Mouse (Mus musculus) G1E (cell line): Measurements from ENCODE around the gene Cdh6. TPM values are rescaled to one million over a fixed set of nuclear protein-coding genes. Genes with fewer than 3 reads are reported as not detected.

Source experiments
- ATAC-seq: 2 replicates; pipeline ENCODE4 v1.8.0; 2016; ENCODE audit warnings: mild to moderate bottlenecking; ENCODE audit not compliant: insufficient number of reproducible peaks, poor library complexity, low FRiP score, severe bottlenecking; ENCODE audit errors: extremely low read depth
- DNase-seq: peaks from one replicate; pipeline ENCODE4 v3.0.0; 2012; ENCODE audit warnings: low spot score
- H3K27me3 ChIP-seq: 2 replicates; pipeline ENCODE4 v1.6.1; 2012; ENCODE audit warnings: mild to moderate bottlenecking, low read length, inconsistent platforms; ENCODE audit not compliant: insufficient read depth
- H3K36me3 ChIP-seq: replicated peaks from 2 replicates; pipeline ENCODE3; 2012; ENCODE audit warnings: mild to moderate bottlenecking, inconsistent platforms
- H3K4me1 ChIP-seq: 2 replicates; pipeline ENCODE4 v1.6.1; 2012; ENCODE audit warnings: low read depth, low read length, inconsistent platforms, mixed read lengths; ENCODE audit not compliant: insufficient read depth
- H3K4me3 ChIP-seq: 2 replicates; pipeline ENCODE4 v1.5.1; 2012; ENCODE audit warnings: low read depth, mild to moderate bottlenecking, inconsistent platforms, low read length, moderate library complexity, mixed read lengths
- H3K9me3 ChIP-seq: replicated peaks from 2 replicates; pipeline ENCODE4 v1.6.1; 2012; ENCODE audit warnings: inconsistent platforms
- CTCF ChIP-seq: IDR thresholded peaks from 2 replicates; pipeline ENCODE4 v1.5.1; 2012; ENCODE audit warnings: low read depth, low read length, inconsistent platforms, mixed read lengths
- GATA1 ChIP-seq: IDR thresholded peaks from 2 replicates; pipeline ENCODE4 v1.6.1; 2012; ENCODE audit warnings: borderline replicate concordance, low read length, inconsistent platforms, mixed read lengths
- GATA2 ChIP-seq: IDR thresholded peaks from 2 replicates; pipeline ENCODE4 v1.6.1; 2012; ENCODE audit warnings: low read depth, low read length, inconsistent platforms, borderline replicate concordance
- POLR2AphosphoS5 ChIP-seq: IDR thresholded peaks from 2 replicates; pipeline ENCODE4 v1.6.1; 2012; ENCODE audit warnings: low read depth, low read length, inconsistent platforms; ENCODE audit not compliant: insufficient replicate concordance
- TAL1 ChIP-seq: conservative IDR thresholded peaks from 2 replicates; pipeline ENCODE4 v1.6.1; 2012; ENCODE audit warnings: low read depth, low read length, inconsistent platforms, mixed read lengths
- polyA plus RNA-seq: library from polyadenylated mRNA; stranded (reverse); fragments of >175 nt; gene quantifications from 2 replicates; pipeline ENCODE4 v1.2.3, GENCODE M21; 2012
- total RNA-seq, 2 experiments: library from RNA; stranded (forward) in 1 of 2; stranded (reverse) in 1 of 2; fragments of 200-1000 nt in 1 of 2; fragments of >200 nt in 1 of 2; fragmentation: Nextera tagmentation in 1 of 2; gene quantifications; 2 replicates each; pipeline ENCODE4 v1.2.3; 2014 to 2017

The Cdh6 gene
- total and polyA plus RNA-seq, 3 experiments: 0.11 TPM; not detected in 2

DNA sequence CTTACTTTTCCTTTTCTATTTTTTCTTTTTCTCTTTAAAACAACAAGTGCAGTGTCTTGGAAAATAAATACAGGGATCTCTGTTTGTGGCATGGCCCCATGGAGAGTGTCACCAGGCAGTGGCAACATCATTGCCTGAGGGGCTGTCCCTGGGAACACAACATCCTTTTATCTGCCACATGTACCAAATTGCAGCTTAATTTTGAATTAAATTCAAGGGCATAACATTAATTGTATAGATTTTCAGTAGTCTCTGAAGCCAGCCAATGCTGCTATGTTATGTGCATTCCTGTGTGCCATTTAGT, 105.3 kb downstream of the Cdh6 start:
- DNase-seq (no peak), ATAC-seq (no peak)
- TF ChIP-seq GATA2 (no peak), TAL1 (no peak), POLR2AphosphoS5 (no peak), CTCF (no peak), GATA1 (no peak)
- H3K9me3 ChIP-seq: no peaks in the 10 kb centered on the region
- H3K36me3 ChIP-seq: no peaks in the 10 kb centered on the region
- no peaks in the 10 kb centered on the region for H3K4me1 ChIP-seq
- H3K4me3 ChIP-seq: no peak overlapping the region
- H3K27me3 ChIP-seq: peaks cover 6% of the 10 kb centered on the region

DNA sequence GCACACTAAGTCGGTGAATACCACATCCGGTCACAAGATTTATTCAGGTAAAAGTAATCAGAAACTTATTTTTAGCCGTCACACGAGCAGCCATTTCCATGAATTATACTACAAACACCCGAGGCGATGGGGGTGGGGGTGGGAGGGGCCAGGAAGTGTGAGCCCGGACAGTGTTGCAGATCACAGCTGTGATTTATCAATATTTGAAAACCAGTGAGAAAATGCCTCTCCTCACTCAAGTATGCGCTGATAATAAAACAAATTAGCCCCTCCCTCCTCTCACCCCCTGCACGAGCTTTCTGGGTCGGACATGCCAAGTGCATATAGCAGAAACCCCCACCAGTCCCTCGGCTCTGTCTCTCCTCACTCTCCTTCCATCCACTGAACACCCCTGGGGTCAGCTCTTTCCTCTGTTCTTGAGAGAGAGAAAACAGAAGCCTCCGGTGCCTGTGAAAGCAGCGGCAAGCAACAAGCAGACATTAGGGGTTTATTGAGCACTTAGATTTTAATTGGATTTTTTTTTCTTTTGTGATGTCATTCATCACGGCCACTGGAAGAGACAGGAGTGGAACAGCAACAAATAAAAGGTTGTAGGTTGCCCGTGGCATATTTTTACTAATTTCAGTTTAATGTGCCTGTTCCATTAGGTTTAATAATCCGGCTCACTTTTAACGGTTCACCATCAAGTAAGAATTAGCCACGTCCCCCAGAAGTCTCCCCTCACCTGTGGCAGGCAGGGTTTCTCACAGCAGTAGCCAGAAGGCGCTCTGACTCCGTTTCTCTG, 105.9 kb downstream of the Cdh6 start:
- peaks cover 6% of the 10 kb centered on the region for H3K27me3 ChIP-seq
- no peak for TF ChIP-seq POLR2AphosphoS5
- no peak for TF ChIP-seq TAL1
- TF ChIP-seq GATA1: no peak
- TF ChIP-seq CTCF: no peak
- no peak for TF ChIP-seq GATA2
- H3K9me3 ChIP-seq: no peaks in the 10 kb centered on the region
- DNase-seq (no peak), ATAC-seq (no peak)
- no peaks in the 10 kb centered on the region for H3K4me1 ChIP-seq
- H3K36me3 ChIP-seq: no peaks in the 10 kb centered on the region
- H3K4me3 ChIP-seq: no peak overlapping the region

DNA sequence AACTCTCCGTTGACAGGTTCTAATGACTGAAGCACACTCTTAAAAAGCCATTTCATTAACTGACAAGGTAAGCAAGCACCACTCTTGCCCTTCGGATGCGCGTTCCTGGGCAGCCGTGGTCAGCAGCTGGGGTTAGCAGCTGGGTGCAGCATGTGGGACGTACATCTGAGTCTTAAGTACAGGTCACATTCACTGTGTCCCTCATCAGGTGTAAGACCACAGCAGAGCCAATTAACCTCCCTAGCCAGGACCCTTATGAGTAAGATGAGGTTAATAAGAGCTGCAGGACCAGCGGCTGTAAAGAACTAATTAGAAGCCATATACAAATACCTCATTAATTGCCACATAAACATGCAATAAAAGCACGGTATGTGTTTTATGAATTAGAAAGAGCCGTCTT, 106.7 kb downstream of the Cdh6 start:
- ATAC-seq: no peak
- H3K9me3 ChIP-seq: no peaks in the 10 kb centered on the region
- peaks cover 6% of the 10 kb centered on the region for H3K27me3 ChIP-seq
- no peak for TF ChIP-seq GATA1
- TF ChIP-seq POLR2AphosphoS5: no peak
- TF ChIP-seq GATA2: no peak
- TF ChIP-seq CTCF: no peak
- TF ChIP-seq TAL1: no peak
- no peak for DNase-seq
- no peaks in the 10 kb centered on the region for H3K4me1 ChIP-seq
- no peak overlapping the region for H3K4me3 ChIP-seq
- H3K36me3 ChIP-seq: no peaks in the 10 kb centered on the region

DNA sequence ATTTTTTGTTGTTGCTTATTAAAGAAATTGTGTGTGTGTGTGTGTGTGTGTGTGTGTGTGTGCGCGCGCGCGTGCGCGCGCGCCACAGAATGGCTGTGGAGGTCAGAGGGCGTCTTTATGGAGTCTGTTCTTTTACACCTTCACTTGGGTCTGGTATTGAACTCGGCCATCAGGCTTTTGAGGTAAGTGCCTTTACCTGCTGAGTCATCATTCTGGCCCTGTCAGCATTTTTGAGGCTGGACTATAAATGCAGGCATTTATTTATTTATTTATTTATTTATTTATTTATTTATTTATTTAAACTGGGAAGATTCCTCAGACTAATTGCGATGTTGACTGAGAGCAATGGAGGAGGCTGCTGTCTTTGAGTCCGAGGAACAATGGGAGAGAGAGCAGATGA, 109.8 kb downstream of the Cdh6 start:
- H3K9me3 ChIP-seq: no peaks in the 10 kb centered on the region

DNA sequence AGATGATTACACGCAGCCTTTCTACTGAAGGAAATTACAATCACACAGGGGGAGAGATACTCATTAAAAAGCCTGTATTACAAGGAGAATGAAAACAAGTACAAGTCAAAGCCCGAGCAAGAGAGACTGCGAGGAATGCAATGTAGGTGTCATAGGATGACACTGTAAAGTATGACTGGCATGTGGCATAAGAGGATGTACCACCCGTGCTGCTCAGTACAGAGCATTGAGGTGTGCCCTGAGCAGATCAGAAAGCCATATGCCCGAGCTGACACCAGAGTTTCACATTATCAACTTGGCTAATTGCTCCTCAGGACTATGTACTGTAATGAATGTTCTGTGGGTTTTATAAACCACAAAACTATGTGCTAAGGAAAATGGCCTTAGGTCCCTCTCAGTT, 115.7 kb downstream of the Cdh6 start:
- Histone ChIP-seq H3K4me3 (no peak overlapping the region), H3K27me3 (peaks cover 16% of the 10 kb centered on the region), H3K9me3 (no peaks in the 10 kb centered on the region), H3K4me1 (no peaks in the 10 kb centered on the region), H3K36me3 (no peaks in the 10 kb centered on the region)
- ATAC-seq (no peak), DNase-seq (no peak)
- TF ChIP-seq CTCF (no peak), TAL1 (no peak), GATA2 (no peak), GATA1 (no peak), POLR2AphosphoS5 (no peak)

More for the DNA sequence above, 109.8 kb downstream of the Cdh6 start:
- peaks cover 8% of the 10 kb centered on the region for H3K27me3 ChIP-seq
- H3K4me3 ChIP-seq: no peak overlapping the region
- no peak for DNase-seq
- H3K36me3 ChIP-seq: no peaks in the 10 kb centered on the region
- no peaks in the 10 kb centered on the region for H3K4me1 ChIP-seq
- ATAC-seq: no peak
- TF ChIP-seq CTCF: no peak
- TF ChIP-seq GATA1: no peak
- TF ChIP-seq GATA2: no peak
- no peak for TF ChIP-seq TAL1
- TF ChIP-seq POLR2AphosphoS5: no peak

DNA sequence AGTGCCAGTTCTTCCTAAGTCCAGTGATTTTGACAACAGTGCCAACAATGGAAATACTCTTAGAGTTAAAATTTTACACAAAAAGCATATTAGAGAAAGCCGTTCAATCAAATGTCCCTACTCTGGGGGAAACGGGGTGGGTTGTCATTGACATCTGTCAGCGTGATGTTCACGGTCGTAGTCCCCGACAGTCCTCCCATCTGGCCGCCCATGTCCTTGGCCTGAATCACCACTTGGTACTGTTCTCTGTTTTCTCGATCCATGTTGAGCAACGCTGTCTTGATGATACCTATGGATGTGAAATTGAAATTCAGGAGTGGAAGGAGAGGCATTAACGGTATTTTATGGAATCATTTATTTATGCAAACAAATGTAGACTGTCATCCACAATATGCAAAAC, 116.2 kb downstream of the Cdh6 start:
- H3K27me3 ChIP-seq: peaks cover 20% of the 10 kb centered on the region
- no peaks in the 10 kb centered on the region for H3K9me3 ChIP-seq
- no peak for ATAC-seq
- no peaks in the 10 kb centered on the region for H3K4me1 ChIP-seq
- no peak for TF ChIP-seq TAL1
- no peak for TF ChIP-seq POLR2AphosphoS5
- TF ChIP-seq CTCF: no peak
- no peak for TF ChIP-seq GATA1
- TF ChIP-seq GATA2: no peak
- no peaks in the 10 kb centered on the region for H3K36me3 ChIP-seq
- H3K4me3 ChIP-seq: no peak overlapping the region
- DNase-seq: no peak
